Mouse (Mus musculus): ENCODE results near the gene Lemd2. TPM values are rescaled to one million over a fixed set of nuclear protein-coding genes. Genes with fewer than 3 reads are reported as not detected.

The Lemd2 gene
- polyA plus RNA-seq, 1 experiment from 2014 or later, result 10.1 TPM

DNA sequence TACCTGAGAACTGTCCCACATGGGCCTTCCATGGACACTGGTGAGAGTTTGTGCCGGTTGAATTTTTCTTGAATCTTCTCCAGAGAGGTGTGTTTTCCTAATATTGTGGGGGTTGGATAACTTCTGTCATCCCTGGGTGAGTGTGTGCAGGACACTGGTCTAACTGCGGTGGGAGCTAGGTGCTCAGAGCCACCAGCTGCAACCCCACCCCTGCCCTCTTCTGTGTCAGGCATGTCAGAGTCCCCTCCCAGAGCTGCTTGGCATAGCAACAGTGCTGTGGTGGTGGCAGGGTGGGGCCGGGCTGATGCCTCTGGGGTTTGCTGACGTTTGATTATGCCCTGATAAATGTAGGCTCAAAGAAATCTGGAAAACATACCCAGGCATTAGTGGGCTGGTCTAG is 40.6 kb upstream of the Lemd2 start:
- no peaks in the 10 kb centered on the region for H3K9me3 ChIP-seq (ENCODE audit: control insufficient read depth)
- H3K4me3 ChIP-seq (ENCODE audit: low read depth, low read length), result no peak overlapping the region
- no peaks in the 10 kb centered on the region for H3K36me3 ChIP-seq (ENCODE audit: control insufficient read depth, insufficient read depth)
- WGBS, result 54% methylated on average over 4 of the region's 4 CpGs
- no peak overlapping the region for H3K27ac ChIP-seq (ENCODE audit: low read depth, low read length)
- no peak overlapping the region for H3K4me2 ChIP-seq (replicated peaks; ENCODE audit: low read depth)
- H3K9ac ChIP-seq (ENCODE audit: low read depth, low read length), result no peak overlapping the region
- TF ChIP-seq CTCF (IDR thresholded peaks at IDR 0.05; ENCODE audit: low read depth), result no peak
- no peaks in the 10 kb centered on the region for H3K4me1 ChIP-seq (replicated peaks; ENCODE audit: control insufficient read depth, insufficient read depth, low read length)
- H3K27me3 ChIP-seq (replicated peaks; ENCODE audit: control insufficient read depth, insufficient read depth, low read length), result no peaks in the 10 kb centered on the region
- ATAC-seq, result no peak

GRCm38 (mm10) chr17:27242194-27243189 is 38.2 kb upstream of the Lemd2 start:
- no peak overlapping the region for H3K4me2 ChIP-seq (replicated peaks; ENCODE audit: low read depth)
- TF ChIP-seq CTCF (IDR thresholded peaks at IDR 0.05; ENCODE audit: low read depth), result no peak
- H3K9me3 ChIP-seq (ENCODE audit: control insufficient read depth), result no peaks in the 10 kb centered on the region
- no peaks in the 10 kb centered on the region for H3K4me1 ChIP-seq (replicated peaks; ENCODE audit: control insufficient read depth, insufficient read depth, low read length)
- no peak overlapping the region for H3K9ac ChIP-seq (ENCODE audit: low read depth, low read length)
- no peak overlapping the region for H3K27ac ChIP-seq (ENCODE audit: low read depth, low read length)
- H3K27me3 ChIP-seq (replicated peaks; ENCODE audit: control insufficient read depth, insufficient read depth, low read length), result no peaks in the 10 kb centered on the region
- H3K36me3 ChIP-seq (ENCODE audit: control insufficient read depth, insufficient read depth), result no peaks in the 10 kb centered on the region
- no peak overlapping the region for H3K4me3 ChIP-seq (ENCODE audit: low read depth, low read length)
- WGBS, result 57% methylated on average over 18 of the region's 18 CpGs
- no peak for ATAC-seq

DNA sequence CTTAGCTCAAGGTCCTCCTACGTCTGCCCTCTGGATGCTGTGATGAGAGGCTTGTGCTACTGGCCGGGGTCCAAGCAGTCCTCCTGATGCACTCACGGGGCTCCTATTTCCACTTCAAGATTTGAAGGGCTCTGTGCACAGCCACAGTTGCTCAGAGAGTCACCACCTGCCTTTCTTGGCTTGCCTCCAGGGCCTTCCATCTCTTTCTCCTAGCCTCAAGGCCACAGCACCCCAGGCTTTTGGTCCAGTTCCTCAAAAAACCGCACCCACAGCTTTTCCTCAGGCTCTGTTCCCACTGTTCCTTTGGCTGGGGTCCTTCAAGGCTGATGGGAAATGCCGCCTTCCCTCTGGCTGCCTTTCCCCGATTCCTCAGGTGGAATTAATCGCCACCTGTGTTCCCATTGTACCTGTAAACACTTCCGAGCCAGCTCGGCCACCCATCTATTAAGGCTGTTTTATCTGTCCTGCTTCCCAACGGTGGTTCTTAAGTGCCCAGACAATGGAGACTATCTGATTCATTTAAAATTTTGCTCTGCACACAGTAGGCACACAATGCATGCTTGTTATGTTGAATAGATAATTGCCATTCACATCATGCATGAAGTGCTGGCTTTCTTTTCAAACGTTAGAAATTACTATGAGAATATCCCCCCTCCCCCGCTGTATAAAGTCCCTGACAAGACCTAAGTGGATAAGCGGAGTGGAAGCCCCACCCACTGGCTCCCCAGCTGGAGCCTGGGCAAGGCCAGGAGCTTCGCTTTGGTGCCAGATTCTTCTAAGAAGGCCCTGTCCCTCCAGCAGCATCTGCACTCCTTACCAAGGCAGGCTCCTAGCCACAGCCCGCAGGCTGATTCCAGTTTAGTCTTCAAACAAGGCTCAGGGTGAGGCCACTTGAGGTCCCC is 36.5 kb upstream of the Lemd2 start:
- no peaks in the 10 kb centered on the region for H3K4me1 ChIP-seq (replicated peaks; ENCODE audit: control insufficient read depth, insufficient read depth, low read length)
- H3K27ac ChIP-seq (ENCODE audit: low read depth, low read length), result no peak overlapping the region
- 33% methylated on average over 15 of the region's 15 CpGs for WGBS
- no peaks in the 10 kb centered on the region for H3K9me3 ChIP-seq (ENCODE audit: control insufficient read depth)
- no peak overlapping the region for H3K4me3 ChIP-seq (ENCODE audit: low read depth, low read length)
- ATAC-seq, result no peak
- H3K4me2 ChIP-seq (replicated peaks; ENCODE audit: low read depth), result no peak overlapping the region
- no peaks in the 10 kb centered on the region for H3K27me3 ChIP-seq (replicated peaks; ENCODE audit: control insufficient read depth, insufficient read depth, low read length)
- no peak overlapping the region for H3K9ac ChIP-seq (ENCODE audit: low read depth, low read length)
- no peaks in the 10 kb centered on the region for H3K36me3 ChIP-seq (ENCODE audit: control insufficient read depth, insufficient read depth)
- no peak for TF ChIP-seq CTCF (IDR thresholded peaks at IDR 0.05; ENCODE audit: low read depth)

DNA sequence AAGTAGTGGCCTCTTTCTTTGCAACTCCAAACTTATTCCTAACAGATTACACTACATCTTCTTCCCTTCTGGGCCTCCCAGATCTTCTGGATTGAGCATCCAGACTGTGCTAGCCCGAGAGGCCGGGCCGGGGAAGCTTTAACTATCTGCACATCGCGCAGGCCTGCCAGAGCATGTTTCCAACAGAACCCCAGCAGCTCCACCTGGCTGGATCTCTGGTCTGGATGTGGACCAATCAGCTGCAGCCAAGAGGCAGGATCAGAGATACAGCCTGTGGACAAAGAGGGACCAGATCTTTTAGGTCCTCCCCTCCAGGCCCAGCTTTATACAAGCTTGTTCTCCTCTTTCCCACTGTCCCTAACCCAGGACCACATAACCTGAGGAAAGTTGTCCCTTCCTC is 35.7 kb upstream of the Lemd2 start:
- H3K4me1 ChIP-seq (replicated peaks; ENCODE audit: control insufficient read depth, insufficient read depth, low read length), result no peaks in the 10 kb centered on the region
- H3K9me3 ChIP-seq (ENCODE audit: control insufficient read depth), result no peaks in the 10 kb centered on the region
- H3K4me3 ChIP-seq (ENCODE audit: low read depth, low read length), result no peak overlapping the region
- H3K9ac ChIP-seq (ENCODE audit: low read depth, low read length), result no peak overlapping the region
- TF ChIP-seq CTCF (IDR thresholded peaks at IDR 0.05; ENCODE audit: low read depth), result no peak
- no peaks in the 10 kb centered on the region for H3K36me3 ChIP-seq (ENCODE audit: control insufficient read depth, insufficient read depth)
- no peak overlapping the region for H3K4me2 ChIP-seq (replicated peaks; ENCODE audit: low read depth)
- no peak for ATAC-seq
- 91% methylated on average over 5 of the region's 5 CpGs for WGBS
- H3K27me3 ChIP-seq (replicated peaks; ENCODE audit: control insufficient read depth, insufficient read depth, low read length), result no peaks in the 10 kb centered on the region
- no peak overlapping the region for H3K27ac ChIP-seq (ENCODE audit: low read depth, low read length)

DNA sequence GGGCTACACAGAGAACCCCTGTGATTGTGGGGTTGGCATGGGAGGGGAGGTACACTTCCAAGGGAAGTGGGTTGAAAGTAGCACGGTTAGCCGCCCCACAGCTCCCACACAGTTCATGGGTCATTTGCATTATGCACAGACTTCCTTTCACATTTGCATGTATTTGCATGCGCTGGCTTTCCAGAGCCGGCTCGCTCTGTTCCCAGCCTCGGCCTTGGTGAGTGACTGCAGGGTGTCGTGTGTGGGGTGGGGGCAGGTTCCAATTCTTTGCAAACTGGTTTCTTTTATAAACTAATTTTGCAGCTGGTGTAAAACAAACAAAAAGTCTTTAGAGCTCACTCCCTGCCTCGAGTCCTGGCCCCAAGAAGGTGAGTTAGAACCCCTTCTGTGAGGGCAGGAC is 34.4 kb upstream of the Lemd2 start:
- Histone ChIP-seq H3K27me3 (replicated peaks; ENCODE audit: control insufficient read depth, insufficient read depth, low read length) (no peaks in the 10 kb centered on the region), H3K9me3 (ENCODE audit: control insufficient read depth) (no peaks in the 10 kb centered on the region), H3K9ac (ENCODE audit: low read depth, low read length) (no peak overlapping the region), H3K4me3 (ENCODE audit: low read depth, low read length) (no peak overlapping the region), H3K4me1 (replicated peaks; ENCODE audit: control insufficient read depth, insufficient read depth, low read length) (no peaks in the 10 kb centered on the region), H3K27ac (ENCODE audit: low read depth, low read length) (no peak overlapping the region), H3K4me2 (replicated peaks; ENCODE audit: low read depth) (no peak overlapping the region), H3K36me3 (ENCODE audit: control insufficient read depth, insufficient read depth) (no peaks in the 10 kb centered on the region)
- WGBS, result 46% methylated on average over 8 of the region's 8 CpGs
- no peak for ATAC-seq
- TF ChIP-seq CTCF (IDR thresholded peaks at IDR 0.05; ENCODE audit: low read depth), result no peak

GRCm38 (mm10) chr17:27237731-27238130 is 33.5 kb upstream of the Lemd2 start:
- Histone ChIP-seq H3K4me1 (replicated peaks; ENCODE audit: control insufficient read depth, insufficient read depth, low read length) (no peaks in the 10 kb centered on the region), H3K9me3 (ENCODE audit: control insufficient read depth) (no peaks in the 10 kb centered on the region), H3K4me2 (replicated peaks; ENCODE audit: low read depth) (no peak overlapping the region), H3K27ac (ENCODE audit: low read depth, low read length) (no peak overlapping the region), H3K9ac (ENCODE audit: low read depth, low read length) (no peak overlapping the region), H3K4me3 (ENCODE audit: low read depth, low read length) (no peak overlapping the region), H3K36me3 (ENCODE audit: control insufficient read depth, insufficient read depth) (no peaks in the 10 kb centered on the region), H3K27me3 (replicated peaks; ENCODE audit: control insufficient read depth, insufficient read depth, low read length) (no peaks in the 10 kb centered on the region)
- whole genome bisulfite sequencing, result 80% methylated on average over 8 of the region's 8 CpGs
- TF ChIP-seq CTCF (IDR thresholded peaks at IDR 0.05; ENCODE audit: low read depth), result no peak
- ATAC-seq, result no peak

All from intestine, postnatal 0 days (tissue).